Mouse (Mus musculus) monocyte, adult 5-6 weeks (primary cell): Measurements from ENCODE around the gene Rrp15. TPM values are rescaled to one million over a fixed set of nuclear protein-coding genes. Genes with fewer than 3 reads are reported as not detected.

Source experiments
- ATAC-seq: fragments of 153-309, 156-312 bp; replicated peaks from 2 replicates; pipeline ENCODE4 v1.8.0; 2017; ENCODE audit warnings: mild to moderate bottlenecking; ENCODE audit not compliant: low TSS enrichment, insufficient number of reproducible peaks, severe bottlenecking, poor library complexity, low FRiP score
- total RNA-seq: library from RNA; stranded (forward); fragments of 200-1000, 200-491, 200-594 nt; gene quantifications from 3 replicates; pipeline ENCODE4 v1.2.3, GENCODE M21; 2017

Rrp15 gene
- total RNA-seq, 1 experiment from 2014 or later: 33.2 TPM

DNA sequence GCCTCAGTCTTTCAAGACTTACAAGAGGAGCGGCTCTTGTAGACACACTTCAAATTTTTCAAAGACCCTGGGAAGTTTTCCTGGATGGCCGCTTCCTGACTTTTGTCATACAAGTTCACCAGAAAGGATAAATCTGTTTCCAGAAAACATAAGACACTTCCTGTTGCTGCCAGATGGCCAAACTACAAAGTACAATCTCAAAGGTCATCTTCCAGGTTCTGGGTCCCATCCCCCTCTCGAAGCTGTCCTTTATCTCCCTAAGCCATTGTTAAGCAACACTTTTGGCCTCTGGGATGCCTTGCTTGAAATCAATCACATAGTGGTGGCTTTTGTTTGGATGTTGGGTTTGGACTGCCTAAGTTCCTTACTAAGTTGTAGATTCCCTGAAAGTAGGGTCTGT, 65.1 kb downstream of the Rrp15 start:
- ATAC-seq: no peak

DNA sequence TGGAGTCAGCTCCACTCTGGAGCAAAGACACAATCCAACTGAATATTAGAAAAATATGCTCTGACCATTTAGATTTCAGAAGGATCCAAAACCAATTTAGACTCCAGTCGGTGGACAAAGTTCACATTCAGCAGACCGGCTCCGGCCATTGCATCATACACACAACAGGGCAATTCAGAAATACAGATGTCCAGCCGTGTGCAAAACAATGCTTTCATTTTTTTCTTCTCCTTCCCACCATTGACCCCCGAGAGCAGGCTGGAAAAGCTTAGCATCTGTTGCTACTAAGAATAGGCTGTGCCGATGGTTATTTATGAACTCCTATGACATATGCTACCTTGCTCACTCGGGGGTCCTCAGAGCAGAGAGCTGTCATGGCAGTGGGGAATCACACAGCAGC, 66.6 kb downstream of the Rrp15 start:
- no peak for ATAC-seq

DNA sequence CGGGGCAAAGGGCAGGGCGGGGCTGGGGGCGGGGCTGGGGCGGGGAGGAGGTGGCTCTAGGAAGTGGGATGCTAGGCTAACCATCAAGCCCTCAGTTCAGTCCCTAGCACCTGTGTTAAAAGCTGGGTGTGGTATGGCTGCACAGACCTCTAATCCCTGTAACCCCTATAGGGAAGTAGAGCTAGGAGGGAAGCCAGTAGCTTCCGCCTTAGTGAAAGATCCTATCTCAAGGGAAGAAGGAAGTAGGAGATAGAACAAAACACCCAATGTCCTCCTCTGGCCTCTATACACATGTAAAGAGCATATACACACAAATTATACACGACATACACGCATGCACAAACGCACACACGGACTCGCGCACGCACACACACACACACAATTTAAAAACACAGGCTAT, 71.5 kb downstream of the Rrp15 start:
- ATAC-seq: no peak

DNA sequence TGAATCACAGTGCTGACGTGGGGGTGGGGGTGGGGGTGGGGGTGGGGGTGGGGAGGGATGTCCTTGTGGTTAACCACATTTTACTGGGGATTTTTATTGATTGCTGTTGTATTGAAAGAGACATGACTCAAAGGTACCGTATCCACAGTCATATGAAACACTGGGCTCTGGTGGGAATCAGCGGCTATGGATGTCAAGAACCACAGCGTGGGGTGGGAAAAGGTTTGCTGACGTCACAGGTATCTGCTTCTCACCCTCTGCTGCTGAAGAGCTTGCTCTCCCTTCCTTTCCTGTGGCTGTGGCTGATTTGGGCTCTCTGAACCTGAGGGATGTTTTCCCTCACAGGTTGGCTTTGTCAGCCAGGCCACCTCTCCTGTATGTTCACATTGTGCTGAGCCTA, 73.0 kb downstream of the Rrp15 start:
- ATAC-seq: no peak

DNA sequence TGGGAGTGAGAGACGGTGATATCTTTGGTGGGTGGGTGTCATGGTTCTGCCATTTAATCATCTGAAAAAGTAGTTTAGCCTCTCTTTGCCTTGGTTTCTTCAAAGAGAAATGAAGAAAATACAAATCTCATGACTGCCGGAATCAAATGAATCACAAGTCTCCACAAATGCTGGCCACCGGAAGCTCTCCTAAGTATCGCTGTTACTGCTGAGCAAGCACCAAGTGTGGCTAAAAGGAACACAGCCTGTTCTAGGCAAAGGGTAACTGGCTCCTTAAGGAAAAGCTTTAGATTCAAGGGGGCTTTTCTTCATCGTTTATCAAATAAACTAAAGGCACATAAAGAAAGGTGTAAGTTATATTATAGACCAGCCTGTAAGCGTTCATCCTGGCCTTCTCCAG, 73.9 kb downstream of the Rrp15 start:
- no peak for ATAC-seq

DNA sequence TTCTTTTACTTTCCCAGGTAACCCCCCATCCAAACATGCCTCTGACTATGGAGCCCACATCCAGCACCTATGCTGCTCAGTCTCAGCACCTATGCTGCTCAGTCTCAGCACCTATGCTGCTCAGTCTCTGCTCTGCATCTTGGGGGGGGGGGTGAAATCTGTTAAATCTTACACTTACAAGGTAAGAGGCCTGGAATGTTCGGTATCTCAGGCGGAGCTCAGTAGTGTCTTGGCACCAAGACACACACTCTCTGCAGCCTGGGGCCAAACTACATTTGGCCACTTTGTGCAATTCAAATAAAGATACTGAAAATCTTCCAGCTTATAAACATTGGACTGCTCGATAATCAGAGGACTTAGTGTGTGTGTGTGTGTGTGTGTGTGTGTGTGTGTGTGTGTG, 74.5 kb downstream of the Rrp15 start:
- ATAC-seq: no peak

DNA sequence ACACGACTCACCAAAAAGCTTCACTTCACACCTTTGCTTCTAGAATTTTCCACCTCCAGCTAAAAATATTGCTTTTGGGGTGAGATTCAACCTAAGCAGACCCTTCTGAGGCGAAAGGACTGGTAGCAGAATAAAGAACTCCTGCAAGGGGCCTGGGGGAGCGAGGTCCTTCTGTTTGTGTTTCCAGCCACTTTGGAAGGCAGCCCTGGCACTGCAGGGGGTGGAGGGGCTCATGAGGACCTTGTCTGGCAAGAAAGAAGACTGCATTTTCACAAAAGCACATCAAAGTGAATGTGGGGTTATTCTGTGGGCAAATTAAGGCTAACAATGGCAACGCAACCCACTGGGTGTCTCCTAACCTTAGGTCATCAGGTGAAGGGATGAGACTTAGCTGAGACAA, 76.0 kb downstream of the Rrp15 start:
- no peak for ATAC-seq

Other genes with a start within 250 kb of the Rrp15 start
- 0.21 to 0.68 TPM (median 0.29 TPM) in 3 replicates for gene Tgfb2, start 43.4 kb downstream of the Rrp15 start, total RNA-seq
- gene D1Pas1, start 218.1 kb upstream of the Rrp15 start, total RNA-seq: 0.38 TPM in 1 of 3 replicates, not detected in the others